ENCODE assay signal across 26 mouse cellular contexts in genomic region chr16:77026099-77026498, GRCm38 (mm10). TPM values are rescaled to one million over a fixed set of nuclear protein-coding genes. Genes with fewer than 3 reads are reported as not detected.
A peak's percentile ranks its signal among the peaks of the same experiment; 100 is the strongest.
DNase-seq lines count a peak whose midpoint lies in the region; ATAC-seq and TF ChIP-seq lines count a peak whose summit lies in the region.
"Had no signal": no experiment of that assay in that cellular context is flagged by ENCODE, and none has a peak within 500 bp of the region (broad histone marks: within the 10 kb centered on the region; RNA-seq: fewer than 3 reads in every experiment).

No protein-coding gene starts in this region.

- TF ChIP-seq POLR2A in MEL (IDR thresholded peaks at IDR 0.05; ENCODE audit: control insufficient read depth in 1 of 2, insufficient read depth in 1 of 2, low read depth in 1 of 2, low read length in 2 of 2, poor library complexity in 1 of 2): no peak

- peak; percentile 85 for DNase-seq in heart, adult 11 months
- no peak for DNase-seq in heart, adult 8-10 months (ENCODE audit: low spot score)
- DNase-seq in MEL (ENCODE audit: low read depth, low spot score): no peak
- no peak for DNase-seq in urinary bladder, postnatal 14 days (ENCODE audit: low spot score)
- no peak for DNase-seq in embryo, embryonic 10.5 days (ENCODE audit: low spot score)
- DNase-seq in left cerebral cortex, adult 11 months (ENCODE audit: low spot score): no peak
- DNase-seq: adrenal gland, adult 2 months; adrenal gland, postnatal 14 days; B cell, adult 2 months; cerebellum, adult 18-20 months; cerebellum, adult 9-10 months; cerebellum, postnatal 14 days; gastrocnemius, postnatal 10 days; gastrocnemius, postnatal 36 days had no signal

- no peak for TF ChIP-seq CTCF in MEL (IDR thresholded peaks at IDR 0.05 in 2 of 3, conservative IDR thresholded peaks at IDR 0.05 in 1 of 3; ENCODE audit: control insufficient read depth in 1 of 3, insufficient read depth in 1 of 3, low read depth in 2 of 3, low read length in 3 of 3, poor library complexity in 1 of 3, severe bottlenecking in 1 of 3)

- H3K27ac ChIP-seq in MEL (ENCODE audit: control insufficient read depth, low read depth, low read length): peak overlapping the region; percentile 84
- peak overlapping the region; percentile 100 for H3K27ac ChIP-seq in liver, embryonic 12.5 days
- H3K27ac ChIP-seq in liver, embryonic 15.5 days (replicated peaks): peak overlapping the region; percentile 98
- H3K27ac ChIP-seq: embryonic facial prominence, embryonic 12.5 days; embryonic facial prominence, embryonic 15.5 days; forebrain, embryonic 10.5 days; forebrain, embryonic 13.5 days; hindbrain, embryonic 12.5 days; intestine, embryonic 15.5 days had no signal

- WGBS in liver, embryonic 12.5 days (ENCODE audit: insufficient replicate concordance): 76% methylated on average over 4 of the region's 4 CpGs
- WGBS in liver, embryonic 15.5 days (ENCODE audit: insufficient replicate concordance): 66% methylated on average over 4 of the region's 4 CpGs

- peak overlapping the region; percentile 17; the same call in 1 of the 2 replicates for H3K9ac ChIP-seq in MEL (ENCODE audit: control insufficient read depth, low read depth, low read length, poor library complexity, severe bottlenecking)
- H3K9ac ChIP-seq in liver, embryonic 12.5 days: peak overlapping the region; percentile 45
- peak overlapping the region; percentile 23 for H3K9ac ChIP-seq in liver, embryonic 15.5 days
- H3K9ac ChIP-seq: embryonic facial prominence, embryonic 12.5 days; embryonic facial prominence, embryonic 15.5 days; forebrain, embryonic 13.5 days; hindbrain, embryonic 12.5 days; intestine, embryonic 15.5 days had no signal

- H3K27me3 ChIP-seq in MEL (ENCODE audit: control insufficient read depth in 1 of 2, insufficient read depth in 2 of 2, low read length in 2 of 2): no peaks in the 10 kb centered on the region
- no peaks in the 10 kb centered on the region for H3K27me3 ChIP-seq in liver, embryonic 12.5 days (replicated peaks)
- no peaks in the 10 kb centered on the region for H3K27me3 ChIP-seq in liver, embryonic 15.5 days
- H3K27me3 ChIP-seq: CH12.LX; embryonic facial prominence, embryonic 12.5 days; embryonic facial prominence, embryonic 15.5 days; forebrain, embryonic 13.5 days; hindbrain, embryonic 12.5 days; intestine, embryonic 15.5 days had no signal

- H3K4me3 ChIP-seq in MEL (ENCODE audit: control insufficient read depth in 1 of 2, insufficient read depth in 1 of 2, low read depth in 2 of 2, low read length in 2 of 2): no peak overlapping the region; a peak in 1 of 4 replicates
- H3K4me3 ChIP-seq in liver, embryonic 12.5 days: peak overlapping the region; percentile 11; the same call in 1 of the 2 replicates
- no peak overlapping the region for H3K4me3 ChIP-seq in liver, embryonic 15.5 days (replicated peaks)
- H3K4me3 ChIP-seq: embryonic facial prominence, embryonic 12.5 days; embryonic facial prominence, embryonic 15.5 days; forebrain, embryonic 10.5 days; forebrain, embryonic 13.5 days; hindbrain, embryonic 12.5 days; intestine, embryonic 15.5 days had no signal

- peaks cover 0 to 71% of the 10 kb centered on the region in 2 experiments; a peak in 2 of 4 replicates for H3K36me3 ChIP-seq in MEL (ENCODE audit: control insufficient read depth in 1 of 2, insufficient read depth in 2 of 2, low read length in 2 of 2)
- peaks cover 31% of the 10 kb centered on the region for H3K36me3 ChIP-seq in liver, embryonic 12.5 days
- H3K36me3 ChIP-seq in liver, embryonic 15.5 days (replicated peaks): peaks cover 29% of the 10 kb centered on the region

- ATAC-seq in liver, embryonic 12.5 days: no peak
- ATAC-seq in liver, embryonic 15.5 days (ENCODE audit: insufficient read depth): no peak
- ATAC-seq: forebrain, embryonic 13.5 days; forebrain, embryonic 16.5 days; hindbrain, embryonic 16.5 days; intestine, embryonic 15.5 days had no signal

- peaks cover 44% of the 10 kb centered on the region for H3K79me2 ChIP-seq in MEL (ENCODE audit: control insufficient read depth, insufficient read depth, low read length, poor library complexity)

- no peaks in the 10 kb centered on the region for H3K9me3 ChIP-seq in MEL (replicated peaks; ENCODE audit: insufficient read depth, low read length)
- H3K9me3 ChIP-seq in liver, embryonic 12.5 days (replicated peaks): no peaks in the 10 kb centered on the region
- H3K9me3 ChIP-seq in liver, embryonic 15.5 days (replicated peaks): no peaks in the 10 kb centered on the region
- H3K9me3 ChIP-seq: embryonic facial prominence, embryonic 12.5 days; G1E; intestine, embryonic 15.5 days had no signal

- no peak for TF ChIP-seq RAD21 in MEL (IDR thresholded peaks at IDR 0.05; ENCODE audit: low read depth, low read length)

- H3K4me1 ChIP-seq in MEL (ENCODE audit: control insufficient read depth in 1 of 2, insufficient read depth in 2 of 2, low read length in 2 of 2): peaks cover 31 to 59% of the 10 kb centered on the region in 2 experiments
- peaks cover 91% of the 10 kb centered on the region for H3K4me1 ChIP-seq in liver, embryonic 12.5 days
- peaks cover 88% of the 10 kb centered on the region for H3K4me1 ChIP-seq in liver, embryonic 15.5 days (replicated peaks)

- no peak for TF ChIP-seq EP300 in MEL (IDR thresholded peaks at IDR 0.05; ENCODE audit: low read depth in 1 of 2, low read length in 2 of 2)

- H3K4me2 ChIP-seq in liver, embryonic 12.5 days: peak overlapping the region; percentile 79
- H3K4me2 ChIP-seq in liver, embryonic 15.5 days: peak overlapping the region; percentile 54
- H3K4me2 ChIP-seq: embryonic facial prominence, embryonic 12.5 days; embryonic facial prominence, embryonic 15.5 days; forebrain, embryonic 13.5 days; hindbrain, embryonic 12.5 days; intestine, embryonic 15.5 days had no signal

TF ChIP-seq in MEL, 35 proteins besides CTCF, POLR2A, EP300 and RAD21:
- no peak for TF ChIP-seq UBTF (IDR thresholded peaks at IDR 0.05; ENCODE audit: borderline replicate concordance, insufficient read depth, low read depth, low read length)
- TF ChIP-seq ZKSCAN1 (IDR thresholded peaks at IDR 0.05; ENCODE audit: low read depth, low read length): no peak
- no peak for TF ChIP-seq ETS1 (IDR thresholded peaks at IDR 0.05; ENCODE audit: low read depth, low read length)
- no peak for TF ChIP-seq USF1 (IDR thresholded peaks at IDR 0.05; ENCODE audit: low read depth, low read length)
- no peak for TF ChIP-seq MAFK (IDR thresholded peaks at IDR 0.05; ENCODE audit: borderline replicate concordance, low read depth, low read length)
- no peak for TF ChIP-seq NRF1 (IDR thresholded peaks at IDR 0.05; ENCODE audit: insufficient read depth, low read depth, low read length, poor library complexity, severe bottlenecking)
- no peak for TF ChIP-seq ZMIZ1 (IDR thresholded peaks at IDR 0.05; ENCODE audit: low read depth, low read length)
- TF ChIP-seq TCF12 (IDR thresholded peaks at IDR 0.05; ENCODE audit: low read depth, low read length): no peak
- no peak for TF ChIP-seq JUND (IDR thresholded peaks at IDR 0.05; ENCODE audit: low read depth, low read length)
- TF ChIP-seq POLR2AphosphoS2 (IDR thresholded peaks at IDR 0.05; ENCODE audit: low read length): no peak
- TF ChIP-seq SMC3 (IDR thresholded peaks at IDR 0.05; ENCODE audit: low read depth, low read length): no peak
- no peak for TF ChIP-seq E2F4 (IDR thresholded peaks at IDR 0.05; ENCODE audit: borderline replicate concordance, low read depth, low read length)
- TF ChIP-seq TBP (IDR thresholded peaks at IDR 0.05; ENCODE audit: low read depth, low read length): no peak
- TF ChIP-seq RCOR1 (IDR thresholded peaks at IDR 0.05; ENCODE audit: low read depth, low read length): no peak
- TF ChIP-seq USF2 (IDR thresholded peaks at IDR 0.05; ENCODE audit: borderline replicate concordance in 1 of 2, insufficient read depth in 1 of 2, low read depth in 1 of 2, low read length in 2 of 2): no peak
- TF ChIP-seq MYC (IDR thresholded peaks at IDR 0.05; ENCODE audit: low read depth, low read length): no peak
- TF ChIP-seq CHD2 (IDR thresholded peaks at IDR 0.05; ENCODE audit: low read length): no peak

RNA-seq across cellular contexts. Expression of gene Usp25, which starts 12.6 kb away (rescaled TPM):
- 10 to 100 TPM; 63.7 to 71.6 (median 65.6) TPM for total RNA-seq in heart, adult 8-10 months (2022)
- total RNA-seq in MEL (2012; rRNA removed): 45.5 and 45.6 TPM in 2 replicates
- polyA plus RNA-seq in MEL (2012; ENCODE audit: insufficient read depth in 1 of 2, insufficient read length in 2 of 2, low read depth in 1 of 2, low replicate concordance in 2 of 2, missing spikeins in 1 of 2): 10 to 100 TPM in 1 of 2 experiments, not detected in 1; 43.0 TPM
- 63.9 and 67.6 TPM in 2 replicates for polyA plus RNA-seq in liver, embryonic 12.5 days (2016; fragmentation: Nextera tagmentation; extraction: Ambion mirVana)
- polyA plus RNA-seq in liver, embryonic 15.5 days (2015; fragmentation: Nextera tagmentation; extraction: Ambion mirVana): 39.5 and 41.4 TPM in 2 replicates
